Mouse (Mus musculus): ENCODE data around the gene Nin.

DNA sequence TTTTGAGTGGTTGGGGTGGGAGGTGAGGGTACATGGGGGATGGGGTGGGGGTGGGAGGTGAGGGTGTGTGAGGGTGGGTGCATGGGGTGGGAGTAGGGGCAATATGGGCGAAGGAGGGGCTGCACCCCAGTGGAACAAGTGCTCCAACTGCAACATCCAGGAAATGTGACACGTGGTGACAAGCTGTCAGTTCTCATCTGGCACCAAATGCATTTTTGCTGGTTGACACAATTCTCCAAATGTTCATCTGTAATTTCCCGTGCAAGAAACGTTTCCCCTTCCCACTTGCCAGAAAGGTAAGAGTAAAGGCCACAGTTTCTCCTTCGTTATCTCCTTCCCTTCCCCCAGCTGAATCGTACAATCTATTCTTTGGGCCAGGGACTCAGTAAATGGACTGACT is 7.6 kb downstream of the Nin start:
- no peak for TF ChIP-seq CTCF (conservative IDR thresholded peaks at IDR 0.05 in 1 of 2, IDR thresholded peaks at IDR 0.05 in 1 of 2; ENCODE audit: low read depth in 2 of 2, low read length in 2 of 2)
- TF ChIP-seq POLR2A (IDR thresholded peaks at IDR 0.05; ENCODE audit: low read depth, low read length): no peak
- no peak for TF ChIP-seq MAX (IDR thresholded peaks at IDR 0.05; ENCODE audit: low read length)
- TF ChIP-seq ZMIZ1 (IDR thresholded peaks at IDR 0.05; ENCODE audit: low read depth, low read length): no peak
- TF ChIP-seq NRF1 (IDR thresholded peaks at IDR 0.05; ENCODE audit: low read depth, low read length): no peak
- no peak for TF ChIP-seq MXI1 (IDR thresholded peaks at IDR 0.05; ENCODE audit: low read depth, low read length)
- no peak for TF ChIP-seq HCFC1 (IDR thresholded peaks at IDR 0.05; ENCODE audit: low read depth, low read length)
- TF ChIP-seq TCF12 (IDR thresholded peaks at IDR 0.05; ENCODE audit: low read depth, low read length): no peak

All from CH12.LX (cell line).